ENCODE assay signal across 9 mouse cellular contexts in the genomic region with DNA sequence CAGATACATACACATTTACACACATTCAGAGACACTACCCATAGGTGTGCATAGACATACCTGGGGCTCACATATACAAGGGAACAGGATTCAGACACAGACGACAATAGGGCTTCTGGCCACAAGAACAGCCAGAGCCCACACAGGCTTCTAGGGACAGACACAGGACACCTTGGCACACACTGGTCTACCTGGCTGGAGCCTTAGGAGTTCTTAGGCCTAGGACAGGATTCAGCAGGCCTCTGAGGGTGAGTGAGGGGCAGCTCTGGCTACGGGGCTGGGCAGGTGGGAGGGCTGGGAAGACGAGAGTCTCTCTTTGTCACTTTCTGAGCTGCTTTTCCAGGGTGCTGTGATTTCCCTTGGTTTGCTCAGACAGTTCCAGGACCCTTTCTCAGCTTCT. TPM values are rescaled to one million over a fixed set of nuclear protein-coding genes. Genes with fewer than 3 reads are reported as not detected.
A peak's percentile ranks its signal among the peaks of the same experiment; 100 is the strongest.
DNase-seq lines count a peak whose midpoint lies in the region; ATAC-seq and TF ChIP-seq lines count a peak whose summit lies in the region.
"Had no signal": no experiment of that assay in that cellular context is flagged by ENCODE, and none has a peak within 500 bp of the region (broad histone marks: within the 10 kb centered on the region; RNA-seq: fewer than 3 reads in every experiment).

No protein-coding gene starts in this region.

- H3K9me3 ChIP-seq in forebrain, embryonic 10.5 days = no peaks in the 10 kb centered on the region
- no peaks in the 10 kb centered on the region for H3K9me3 ChIP-seq in intestine, postnatal 0 days (ENCODE audit: control insufficient read depth)
- H3K9me3 ChIP-seq in neural tube, embryonic 14.5 days (ENCODE audit: control insufficient read depth, low read length) = no peaks in the 10 kb centered on the region

- ATAC-seq in intestine, postnatal 0 days = peak; percentile 2; the same call in 1 of the 2 replicates
- no peak for ATAC-seq in neural tube, embryonic 14.5 days (ENCODE audit: low read depth)
- no peak for ATAC-seq in granulocyte monocyte progenitor cell, adult 5-6 weeks (replicated peaks; ENCODE audit: poor library complexity, severe bottlenecking)

- no peaks in the 10 kb centered on the region for H3K27me3 ChIP-seq in forebrain, embryonic 10.5 days (ENCODE audit: poor library complexity, severe bottlenecking)
- H3K27me3 ChIP-seq in intestine, postnatal 0 days (replicated peaks; ENCODE audit: control insufficient read depth, insufficient read depth, low read length) = no peaks in the 10 kb centered on the region
- H3K27me3 ChIP-seq in neural tube, embryonic 14.5 days (ENCODE audit: control insufficient read depth, insufficient read depth, low read length) = no peaks in the 10 kb centered on the region

- H3K9ac ChIP-seq in intestine, postnatal 0 days (ENCODE audit: low read depth, low read length) = peak overlapping the region; percentile 68
- peak overlapping the region; percentile 29; the same call in 1 of the 2 replicates for H3K9ac ChIP-seq in neural tube, embryonic 14.5 days (replicated peaks; ENCODE audit: low read depth, low read length)

- H3K36me3 ChIP-seq in forebrain, embryonic 10.5 days (replicated peaks) = no peaks in the 10 kb centered on the region
- peaks cover 9% of the 10 kb centered on the region; the same call in 1 of the 2 replicates for H3K36me3 ChIP-seq in intestine, postnatal 0 days (ENCODE audit: control insufficient read depth, insufficient read depth)
- no peaks in the 10 kb centered on the region for H3K36me3 ChIP-seq in neural tube, embryonic 14.5 days (ENCODE audit: control insufficient read depth, insufficient read depth, low read length)

- peak overlapping the region; percentile 68 for H3K27ac ChIP-seq in forebrain, embryonic 10.5 days
- H3K27ac ChIP-seq in intestine, postnatal 0 days (ENCODE audit: low read depth, low read length) = peak overlapping the region; percentile 78
- no peak overlapping the region for H3K27ac ChIP-seq in neural tube, embryonic 14.5 days (ENCODE audit: low read depth, low read length)

- TF ChIP-seq CTCF in lung, adult 2 months (IDR thresholded peaks at IDR 0.05; ENCODE audit: insufficient read depth, low read length) = no peak
- no peak for TF ChIP-seq CTCF in intestine, postnatal 0 days (IDR thresholded peaks at IDR 0.05; ENCODE audit: low read depth)

- peaks cover 13% of the 10 kb centered on the region for H3K4me1 ChIP-seq in lung, adult 2 months (ENCODE audit: control insufficient read depth, insufficient read depth, low read length)
- H3K4me1 ChIP-seq in forebrain, embryonic 10.5 days = peaks cover 31% of the 10 kb centered on the region
- H3K4me1 ChIP-seq in intestine, postnatal 0 days (replicated peaks; ENCODE audit: control insufficient read depth, insufficient read depth, low read length) = no peaks in the 10 kb centered on the region; the same call in 1 of the 2 replicates
- peaks cover 5% of the 10 kb centered on the region; the same call in 1 of the 2 replicates for H3K4me1 ChIP-seq in neural tube, embryonic 14.5 days (ENCODE audit: control insufficient read depth, insufficient read depth, low read length)

- DNase-seq in lung, adult 2 months = peak; percentile 43
- DNase-seq in lung, postnatal 4 days = no peak
- no peak for DNase-seq in forebrain, embryonic 10.5 days (ENCODE audit: extremely low spot score, low spot score)
- DNase-seq in layer of hippocampus, postnatal 10 days (ENCODE audit: low spot score in 2 of 2) = no peak
- DNase-seq in cerebellum, adult 8-10 months = no peak

- peak overlapping the region; percentile 70 for H3K4me2 ChIP-seq in intestine, postnatal 0 days (replicated peaks; ENCODE audit: low read depth)
- no peak overlapping the region for H3K4me2 ChIP-seq in neural tube, embryonic 14.5 days (ENCODE audit: low read depth, low read length)

- 27% methylated on average over 3 of the region's 3 CpGs for WGBS in lung, adult 2 months
- 67% methylated on average over 3 of the region's 3 CpGs for WGBS in forebrain, embryonic 10.5 days
- WGBS in intestine, postnatal 0 days = 28% methylated on average over 3 of the region's 3 CpGs
- whole genome bisulfite sequencing in neural tube, embryonic 14.5 days = 67% methylated on average over 3 of the region's 3 CpGs

- no peak for TF ChIP-seq POLR2A in lung, adult 2 months (IDR thresholded peaks at IDR 0.05; ENCODE audit: borderline replicate concordance, extremely low read depth, low read depth, low read length)

- peak overlapping the region; percentile 31 for H3K4me3 ChIP-seq in lung, adult 2 months (replicated peaks; ENCODE audit: extremely low read depth, low read depth, low read length)
- no peak overlapping the region for H3K4me3 ChIP-seq in forebrain, embryonic 10.5 days
- H3K4me3 ChIP-seq in intestine, postnatal 0 days (ENCODE audit: low read depth, low read length) = peak overlapping the region; percentile 32
- H3K4me3 ChIP-seq in neural tube, embryonic 14.5 days (ENCODE audit: low read depth, low read length) = no peak overlapping the region

RNA-seq across cellular contexts. Expression of gene Arap1, which starts 30.4 kb away (rescaled TPM):
- 157 and 188 TPM in 2 replicates for polyA plus RNA-seq in lung, adult 2 months (2012; rRNA removed)
- 11.7 and 12.9 TPM in 2 replicates for polyA plus RNA-seq in forebrain, embryonic 10.5 days (2016; fragmentation: Nextera tagmentation; extraction: Ambion mirVana)
- 31.2 and 35.3 TPM in 2 replicates for polyA plus RNA-seq in intestine, postnatal 0 days (2015; fragmentation: Nextera tagmentation; extraction: Ambion mirVana)
- 4.0 and 11.1 TPM in 2 replicates for polyA plus RNA-seq in neural tube, embryonic 14.5 days (2014; fragmentation: Nextera tagmentation; extraction: Ambion mirVana)
- total RNA-seq in granulocyte monocyte progenitor cell, adult 5-6 weeks (2014; fragmentation: Nextera tagmentation) = 59.2 and 81.5 TPM in 2 replicates
- 27.4 and 64.6 TPM in 2 replicates for total RNA-seq in granulocyte monocyte progenitor cell, adult 5-6 weeks (2017)
- total RNA-seq in layer of hippocampus, postnatal 10 days (2021) = 10 to 100 TPM; 19.1 to 24.0 TPM

RNA-seq across cellular contexts. Expression of gene Gm45837, which starts 32.4 kb away (rescaled TPM):
- polyA plus RNA-seq in lung, adult 2 months (2012; rRNA removed) = 0.68 and 1.7 TPM in 2 replicates
- polyA plus RNA-seq in forebrain, embryonic 10.5 days (2016; fragmentation: Nextera tagmentation; extraction: Ambion mirVana) = not detected in 2 replicates
- not detected in 2 replicates for polyA plus RNA-seq in intestine, postnatal 0 days (2015; fragmentation: Nextera tagmentation; extraction: Ambion mirVana)
- polyA plus RNA-seq in neural tube, embryonic 14.5 days (2014; fragmentation: Nextera tagmentation; extraction: Ambion mirVana) = not detected in 2 replicates
- total RNA-seq in granulocyte monocyte progenitor cell, adult 5-6 weeks (2014; fragmentation: Nextera tagmentation) = not detected in 2 replicates
- 2.6 TPM in 1 of 2 replicates, not detected in the other for total RNA-seq in granulocyte monocyte progenitor cell, adult 5-6 weeks (2017)
- total RNA-seq in layer of hippocampus, postnatal 10 days (2021) = 1 to 10 TPM in 1 of 2 experiments, not detected in 1; 1.7 TPM
- polyA plus RNA-seq: erythroblast, embryonic 14.5 days had no signal

RNA-seq across cellular contexts. Expression of gene Pde2a, which starts 43.2 kb away (rescaled TPM):
- polyA plus RNA-seq in lung, adult 2 months (2012; rRNA removed) = 8.7 and 9.3 TPM in 2 replicates
- polyA plus RNA-seq in forebrain, embryonic 10.5 days (2016; fragmentation: Nextera tagmentation; extraction: Ambion mirVana) = 16.2 and 16.3 TPM in 2 replicates
- 11.1 and 11.2 TPM in 2 replicates for polyA plus RNA-seq in intestine, postnatal 0 days (2015; fragmentation: Nextera tagmentation; extraction: Ambion mirVana)
- polyA plus RNA-seq in neural tube, embryonic 14.5 days (2014; fragmentation: Nextera tagmentation; extraction: Ambion mirVana) = 13.5 and 24.5 TPM in 2 replicates
- total RNA-seq in granulocyte monocyte progenitor cell, adult 5-6 weeks (2014; fragmentation: Nextera tagmentation) = 15.8 and 21.1 TPM in 2 replicates
- 23.1 and 28.5 TPM in 2 replicates for total RNA-seq in granulocyte monocyte progenitor cell, adult 5-6 weeks (2017)
- 100 to 1,000 TPM; 197 to 215 TPM for total RNA-seq in layer of hippocampus, postnatal 10 days (2021)

Comparison
In these comparisons a context has a peak if more than half of its experiments do, and no peak if none do; other contexts are left out.
1. H3K4me3 ChIP-seq: peak in lung, adult 2 months (single experiment) and intestine, postnatal 0 days (single experiment); none in forebrain, embryonic 10.5 days (single experiment) and neural tube, embryonic 14.5 days (single experiment).